ENCODE assay signal across 20 mouse cellular contexts in genomic region chr5:120682982-120683771, GRCm38 (mm10). TPM values are rescaled to one million over a fixed set of nuclear protein-coding genes. Genes with fewer than 3 reads are reported as not detected.
DNase-seq lines count a peak whose midpoint lies in the region; ATAC-seq lines count a peak whose summit lies in the region.
"Had no signal": no experiment of that assay in that cellular context is flagged by ENCODE, and none has a peak within 500 bp of the region (broad histone marks: within the 10 kb centered on the region; RNA-seq: fewer than 3 reads in every experiment).

No protein-coding gene starts in this region.

- H3K27ac ChIP-seq in kidney, embryonic 16.5 days (ENCODE audit: low read length): no peak overlapping the region
- H3K27ac ChIP-seq in limb, embryonic 13.5 days: no peak overlapping the region
- H3K27ac ChIP-seq: gastrocnemius, adult 2 months had no signal

- DNase-seq in kidney, adult 18-20 months: no peak
- peak; percentile 67 for DNase-seq in testis, postnatal 10 days (ENCODE audit: low spot score)
- no peak for DNase-seq in testis, postnatal 14 days (ENCODE audit: low spot score)
- DNase-seq in ZHBTc4 (ENCODE audit: low read depth, low spot score): peak; percentile 73
- no peak for DNase-seq in layer of hippocampus, adult 8-10 months (ENCODE audit: low spot score in 2 of 2)
- DNase-seq: cerebellum, adult 18-20 months; embryo, embryonic 11 days; gastrocnemius, adult 2 months; kidney, postnatal 10 days; layer of hippocampus, postnatal 36 days; liver; lung, postnatal 14 days; midbrain, embryonic 14.5 days; retina, postnatal 1 day had no signal

- H3K9me3 ChIP-seq in kidney, embryonic 16.5 days (ENCODE audit: low read length): no peaks in the 10 kb centered on the region
- no peaks in the 10 kb centered on the region for H3K9me3 ChIP-seq in limb, embryonic 13.5 days

- peaks cover 17% of the 10 kb centered on the region for H3K27me3 ChIP-seq in kidney, embryonic 16.5 days (ENCODE audit: insufficient read depth, low read length)
- peaks cover 57% of the 10 kb centered on the region for H3K27me3 ChIP-seq in limb, embryonic 13.5 days

- H3K4me3 ChIP-seq in kidney, embryonic 16.5 days (ENCODE audit: low read length): 0 out of 2 replicates have a peak overlapping the region, but pooled peaks have one; percentile 4
- H3K4me3 ChIP-seq in limb, embryonic 13.5 days: no peak overlapping the region
- H3K4me3 ChIP-seq: gastrocnemius, adult 2 months had no signal

- H3K4me2 ChIP-seq in kidney, embryonic 16.5 days (replicated peaks; ENCODE audit: low read depth, low read length): peak overlapping the region; percentile 37
- peak overlapping the region; percentile 21 for H3K4me2 ChIP-seq in limb, embryonic 13.5 days (replicated peaks)

- no peaks in the 10 kb centered on the region for H3K36me3 ChIP-seq in kidney, embryonic 16.5 days (ENCODE audit: insufficient read depth, low read length)
- no peaks in the 10 kb centered on the region; the same call in 1 of the 2 replicates for H3K36me3 ChIP-seq in limb, embryonic 13.5 days

- H3K9ac ChIP-seq in kidney, embryonic 16.5 days (replicated peaks; ENCODE audit: low read length): 0 out of 2 replicates have a peak overlapping the region, but pooled peaks have one; percentile 45
- H3K9ac ChIP-seq in limb, embryonic 13.5 days: no peak overlapping the region

- peaks cover 25% of the 10 kb centered on the region for H3K4me1 ChIP-seq in kidney, embryonic 16.5 days (ENCODE audit: insufficient read depth, low read length)
- H3K4me1 ChIP-seq in limb, embryonic 13.5 days: peaks cover 27% of the 10 kb centered on the region

- no peak for ATAC-seq in kidney, embryonic 16.5 days (ENCODE audit: low FRiP score, low TSS enrichment)
- no peak for ATAC-seq in limb, embryonic 13.5 days (ENCODE audit: low FRiP score, low read depth)

- WGBS in kidney, embryonic 16.5 days: 15% methylated on average over 24 of the region's 24 CpGs
- 12% methylated on average over 24 of the region's 24 CpGs for WGBS in limb, embryonic 13.5 days

RNA-seq across cellular contexts. Expression of gene Dtx1, which starts 28.6 kb away (rescaled TPM):
- 5.4 and 7.9 TPM in 2 replicates for polyA plus RNA-seq in kidney, embryonic 16.5 days (2015; fragmentation: Nextera tagmentation; extraction: Ambion mirVana)
- 5.1 and 5.6 TPM in 2 replicates for polyA plus RNA-seq in limb, embryonic 13.5 days (2015; fragmentation: Nextera tagmentation; extraction: Ambion mirVana)
- total RNA-seq in layer of hippocampus, adult 8-10 months (2022): 10 to 100 TPM; 62.9 to 71.1 (median 66.9) TPM

RNA-seq across cellular contexts. Expression of gene Rasal1, which starts 34.6 kb away (rescaled TPM):
- polyA plus RNA-seq in kidney, embryonic 16.5 days (2015; fragmentation: Nextera tagmentation; extraction: Ambion mirVana): 0.66 and 0.70 TPM in 2 replicates
- polyA plus RNA-seq in limb, embryonic 13.5 days (2015; fragmentation: Nextera tagmentation; extraction: Ambion mirVana): 0.70 and 0.78 TPM in 2 replicates
- total RNA-seq in layer of hippocampus, adult 8-10 months (2022): 100 to 1,000 TPM in 2 of 4 experiments, 10 to 100 TPM in 2; 84.4 to 112 (median 96.9) TPM
- total RNA-seq: gastrocnemius, adult 2 months had no signal
- polyA plus RNA-seq: hindbrain, embryonic 11.5 days; neural tube, embryonic 11.5 days had no signal

RNA-seq across cellular contexts. Expression of gene Cfap73, which starts 49.1 kb away (rescaled TPM):
- not detected in 2 replicates for polyA plus RNA-seq in kidney, embryonic 16.5 days (2015; fragmentation: Nextera tagmentation; extraction: Ambion mirVana)
- polyA plus RNA-seq in limb, embryonic 13.5 days (2015; fragmentation: Nextera tagmentation; extraction: Ambion mirVana): not detected in 2 replicates
- under 1 TPM in 2 of 4 experiments, not detected in 2; 0.50 to 0.56 TPM for total RNA-seq in layer of hippocampus, adult 8-10 months (2022)
- total RNA-seq: gastrocnemius, adult 2 months; heart, adult 8-10 months had no signal
- polyA plus RNA-seq: midbrain, embryonic 14.5 days; neural tube, embryonic 11.5 days; stomach, embryonic 14.5 days had no signal

Comparison
In these comparisons a context has a peak if more than half of its experiments do, and no peak if none do; other contexts are left out.
1. DNase-seq: peak in testis, postnatal 10 days (single experiment) and ZHBTc4 (single experiment); none in kidney, adult 18-20 months (single experiment), testis, postnatal 14 days (single experiment) and layer of hippocampus, adult 8-10 months (0 of 2).